In the genomic region with DNA sequence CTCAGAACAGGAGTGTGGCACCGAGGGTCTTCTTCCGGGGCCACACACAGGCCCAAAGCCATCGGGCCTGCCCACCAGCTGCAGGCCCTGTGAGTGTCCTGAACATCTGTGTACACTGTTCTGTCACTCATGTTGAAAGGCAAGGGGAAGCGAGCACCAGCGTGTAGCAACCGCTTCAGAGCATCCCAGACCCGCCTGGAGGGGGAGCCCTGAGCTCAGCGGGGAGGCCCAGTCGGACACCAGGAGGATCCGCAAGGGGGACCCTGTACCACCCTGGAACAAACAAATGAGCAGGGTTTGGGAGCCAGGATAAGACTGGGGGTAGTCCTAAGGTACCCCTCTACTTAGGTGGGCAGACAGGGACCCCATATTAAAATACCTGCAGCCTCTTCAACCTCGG, we compare ENCODE assay signal across 9 mouse cellular contexts. TPM values are rescaled to one million over a fixed set of nuclear protein-coding genes. Genes with fewer than 3 reads are reported as not detected.
DNase-seq lines count a peak whose midpoint lies in the region; ATAC-seq and TF ChIP-seq lines count a peak whose summit lies in the region.
"Had no signal": no experiment of that assay in that cellular context is flagged by ENCODE, and none has a peak within 500 bp of the region (broad histone marks: within the 10 kb centered on the region; RNA-seq: fewer than 3 reads in every experiment).

No protein-coding gene starts in this region.

- 40% methylated on average over 11 of the region's 11 CpGs for WGBS in midbrain, embryonic 10.5 days
- 39% methylated on average over 11 of the region's 11 CpGs for WGBS in midbrain, embryonic 13.5 days

- H3K9ac ChIP-seq in midbrain, embryonic 13.5 days (replicated peaks): no peak overlapping the region

- no peak for DNase-seq in frontal cortex, postnatal 10 days (ENCODE audit: low spot score in 2 of 2)
- DNase-seq in midbrain, embryonic 10.5 days (ENCODE audit: low spot score): peak; percentile 34
- DNase-seq in ovary, postnatal 14 days (ENCODE audit: low spot score): no peak
- no peak for DNase-seq in cerebellum, adult 18-20 months

- peak; percentile 46 for ATAC-seq in frontal cortex, adult (ENCODE audit: low TSS enrichment)
- no peak for ATAC-seq in midbrain, embryonic 13.5 days
- peak; percentile 81 for ATAC-seq in megakaryocyte progenitor cell, adult 5-6 weeks (replicated peaks; ENCODE audit: poor library complexity)

- peaks cover 23% of the 10 kb centered on the region for H3K27me3 ChIP-seq in midbrain, embryonic 10.5 days (ENCODE audit: low read depth, poor library complexity, severe bottlenecking)
- H3K27me3 ChIP-seq in midbrain, embryonic 13.5 days: peaks cover 9% of the 10 kb centered on the region; the same call in 1 of the 2 replicates

- no peak overlapping the region for H3K4me2 ChIP-seq in midbrain, embryonic 13.5 days (replicated peaks)

- H3K36me3 ChIP-seq in midbrain, embryonic 10.5 days: no peaks in the 10 kb centered on the region
- H3K36me3 ChIP-seq in midbrain, embryonic 13.5 days: no peaks in the 10 kb centered on the region
- H3K36me3 ChIP-seq: G1E had no signal

- H3K4me3 ChIP-seq in midbrain, embryonic 10.5 days: no peak overlapping the region
- H3K4me3 ChIP-seq in midbrain, embryonic 13.5 days (replicated peaks): no peak overlapping the region
- H3K4me3 ChIP-seq in cortical plate, adult 2 months (ENCODE audit: insufficient read depth, low read length): no peak overlapping the region

- peak; percentile 49 for TF ChIP-seq CTCF in cortical plate, adult 2 months (IDR thresholded peaks at IDR 0.05; ENCODE audit: extremely low read depth, insufficient read depth, low read length)

- peak overlapping the region; percentile 46; the same call in 1 of the 2 replicates for H3K27ac ChIP-seq in midbrain, embryonic 10.5 days (replicated peaks)
- H3K27ac ChIP-seq in midbrain, embryonic 13.5 days: no peak overlapping the region
- H3K27ac ChIP-seq in cortical plate, adult 2 months (ENCODE audit: insufficient read depth, low read length): no peak overlapping the region

- no peaks in the 10 kb centered on the region for H3K9me3 ChIP-seq in midbrain, embryonic 10.5 days (replicated peaks)
- no peaks in the 10 kb centered on the region for H3K9me3 ChIP-seq in midbrain, embryonic 13.5 days
- H3K9me3 ChIP-seq: G1E had no signal

- TF ChIP-seq POLR2A in cortical plate, adult 2 months (IDR thresholded peaks at IDR 0.05; ENCODE audit: extremely low read depth, insufficient read depth, low read length): no peak

- peaks cover 50% of the 10 kb centered on the region for H3K4me1 ChIP-seq in midbrain, embryonic 10.5 days
- H3K4me1 ChIP-seq in midbrain, embryonic 13.5 days (replicated peaks): peaks cover 13% of the 10 kb centered on the region
- no peaks in the 10 kb centered on the region for H3K4me1 ChIP-seq in cortical plate, adult 2 months (ENCODE audit: control insufficient read depth, insufficient read depth, low read length)

RNA-seq across cellular contexts. Expression of gene A530016L24Rik, which starts 9.4 kb away (rescaled TPM):
- not detected in 2 replicates for polyA plus RNA-seq in midbrain, embryonic 10.5 days (2016; fragmentation: Nextera tagmentation; extraction: Ambion mirVana)
- 0.09 and 0.15 TPM in 2 replicates for polyA plus RNA-seq in midbrain, embryonic 13.5 days (2015; fragmentation: Nextera tagmentation; extraction: Ambion mirVana)
- polyA plus RNA-seq in cortical plate, adult 2 months (2012; rRNA removed): 0.06 TPM in 1 of 2 replicates, not detected in the other
- total RNA-seq in megakaryocyte progenitor cell, adult 5-6 weeks (2015): not detected in 2 replicates
- total RNA-seq in megakaryocyte progenitor cell, adult 5-6 weeks (2017): not detected in 2 replicates
- polyA plus RNA-seq: G1E had no signal

RNA-seq across cellular contexts. Expression of gene Tmem179, which starts 17.9 kb away (rescaled TPM):
- polyA plus RNA-seq in midbrain, embryonic 10.5 days (2016; fragmentation: Nextera tagmentation; extraction: Ambion mirVana): 2.8 and 4.9 TPM in 2 replicates
- polyA plus RNA-seq in midbrain, embryonic 13.5 days (2015; fragmentation: Nextera tagmentation; extraction: Ambion mirVana): 35.3 and 36.9 TPM in 2 replicates
- 140 and 145 TPM in 2 replicates for polyA plus RNA-seq in cortical plate, adult 2 months (2012; rRNA removed)
- not detected in 2 replicates for total RNA-seq in megakaryocyte progenitor cell, adult 5-6 weeks (2015)
- total RNA-seq in megakaryocyte progenitor cell, adult 5-6 weeks (2017): not detected in 2 replicates
- total RNA-seq: G1E had no signal
